Mouse (Mus musculus) G1E-ER4 (cell line): ENCODE results near the gene Phf13. TPM values are rescaled to one million over a fixed set of nuclear protein-coding genes. Genes with fewer than 3 reads are reported as not detected.
A peak's percentile ranks its signal among the peaks of the same experiment; 100 is the strongest.

Experiments
- GATA1 ChIP-seq: IDR thresholded peaks from one replicate; pipeline ENCODE4 v1.8.0; 2012; ENCODE audit warnings: low read length, inconsistent platforms
- polyA plus RNA-seq: library from polyadenylated mRNA; stranded (reverse); fragments of >175 nt; gene quantifications from 2 replicates; pipeline ENCODE4 v1.2.3, GENCODE M21; 2012

Phf13 gene
- polyA plus RNA-seq, 1 experiment: 4.1 TPM

DNA sequence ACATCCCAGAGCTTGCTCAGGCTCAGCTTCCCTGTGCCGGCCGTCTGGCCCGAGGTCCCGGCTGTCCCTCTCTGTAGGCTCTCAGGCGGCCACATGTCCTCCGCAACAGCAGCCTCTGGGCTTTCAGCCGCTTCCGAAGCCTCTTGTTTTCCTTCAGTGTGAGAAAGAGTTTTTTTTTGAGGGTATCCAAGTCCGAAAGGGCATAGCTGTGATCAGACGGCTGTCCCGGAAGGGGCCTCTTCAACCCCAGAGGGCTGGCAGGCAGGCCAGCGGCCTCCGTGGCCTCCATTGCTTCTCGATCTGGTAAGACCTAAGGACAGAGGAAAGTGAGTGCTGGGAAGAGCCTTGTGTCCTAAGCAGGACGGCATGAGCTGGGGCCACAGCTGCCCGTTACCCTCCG is 13.0 kb downstream of the Phf13 start:
- no peak for TF ChIP-seq GATA1

GRCm38 (mm10) chr4:151981363-151981762 is 14.7 kb downstream of the Phf13 start:
- no peak for TF ChIP-seq GATA1

DNA sequence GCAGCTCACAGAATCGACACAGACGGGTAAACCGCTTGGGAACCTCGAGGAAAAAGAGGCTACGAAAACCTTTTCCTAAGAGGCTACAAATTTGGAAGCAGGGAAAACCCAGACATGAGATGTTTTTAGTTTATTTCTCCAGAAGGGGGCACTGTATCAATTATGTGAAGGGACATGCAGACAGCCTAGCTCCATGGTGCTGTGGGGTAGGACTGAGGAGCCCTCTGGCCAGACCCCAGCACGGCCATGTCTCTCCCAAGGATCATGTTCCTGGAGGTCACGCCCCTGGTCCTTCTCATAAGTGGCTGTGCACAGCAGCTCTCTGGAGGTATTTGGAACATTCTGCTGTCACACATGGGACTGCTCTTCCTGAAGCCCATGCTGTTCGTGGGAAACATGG is 15.4 kb downstream of the Phf13 start:
- no peak for TF ChIP-seq GATA1

DNA sequence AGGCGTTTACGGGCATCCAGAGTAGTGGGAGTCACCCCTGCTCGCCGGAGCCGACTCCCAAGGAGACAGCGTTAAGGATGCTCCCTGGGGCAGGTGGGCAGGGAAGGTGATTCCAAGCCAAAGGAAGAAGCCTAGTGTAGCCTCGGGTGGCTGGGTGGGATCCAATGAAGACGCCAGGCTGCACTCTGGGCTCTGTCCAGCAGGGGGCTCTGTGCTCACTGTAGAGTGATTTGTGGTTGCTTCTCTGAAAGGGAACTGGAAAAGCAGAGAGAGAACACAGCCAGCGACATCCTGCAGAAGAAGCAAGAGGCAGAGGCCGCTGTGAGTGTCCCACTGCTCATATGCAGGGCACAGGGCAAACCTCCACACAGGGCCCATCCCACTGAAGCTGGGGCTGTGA is 18.3 kb downstream of the Phf13 start:
- TF ChIP-seq GATA1: no peak

DNA sequence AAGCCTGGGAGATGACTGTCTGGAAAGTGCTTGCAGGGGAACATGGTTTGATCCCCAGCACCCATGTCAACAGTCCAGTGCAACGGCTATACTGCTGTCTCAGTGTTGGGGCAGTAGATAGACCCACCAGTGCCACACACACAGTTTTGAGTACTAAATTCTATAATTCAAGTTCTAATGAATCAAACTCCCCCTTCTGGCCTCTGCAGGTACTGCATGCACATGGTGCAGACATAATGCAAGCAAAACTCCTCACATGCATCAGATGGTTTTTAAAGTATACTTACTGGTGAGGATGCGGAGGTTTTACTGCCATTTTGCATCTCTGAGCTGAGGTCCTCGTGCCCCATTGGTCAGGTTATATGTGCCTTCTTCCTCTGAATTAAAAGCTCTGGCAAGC is 20.6 kb downstream of the Phf13 start:
- TF ChIP-seq GATA1: no peak

DNA sequence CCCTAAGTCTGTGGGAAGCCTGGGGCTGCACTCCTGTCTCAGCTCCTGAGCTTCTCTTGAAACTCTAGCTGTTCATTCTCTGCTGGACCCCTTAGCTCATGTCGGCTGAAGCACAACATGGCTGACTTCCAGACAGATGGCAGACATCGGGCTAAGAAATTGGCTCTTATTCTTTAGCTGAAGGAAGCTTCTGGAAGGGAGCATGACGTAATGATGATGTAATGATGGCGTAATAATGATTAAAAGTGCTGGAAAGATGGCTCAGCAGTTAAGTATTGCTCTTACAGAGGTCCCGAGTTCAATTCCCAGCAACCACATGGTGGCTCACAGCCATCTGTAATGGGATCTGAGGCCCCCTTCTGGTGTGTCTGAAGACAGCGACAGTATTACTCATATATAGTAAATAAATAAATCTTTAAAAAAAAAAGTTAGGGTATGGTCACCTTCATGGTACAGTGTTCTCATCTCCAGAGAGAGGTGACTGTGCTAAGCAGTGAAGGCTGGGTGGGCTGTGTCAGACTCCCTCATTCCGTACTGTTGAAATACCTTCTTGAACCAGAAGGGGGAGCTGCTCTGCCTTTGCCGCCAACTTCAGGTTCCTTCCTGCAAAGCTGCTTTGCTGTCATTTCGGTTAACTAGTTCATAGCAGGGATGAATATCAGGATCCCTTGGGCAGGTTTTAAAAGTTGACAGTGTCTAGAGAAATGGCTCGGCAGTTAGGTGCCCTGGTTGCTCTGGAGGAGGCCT is 23.7 kb downstream of the Phf13 start:
- TF ChIP-seq GATA1: no peak

GRCm38 (mm10) chr4:151968204-151968921 is 27.7 kb downstream of the Phf13 start:
- no peak for TF ChIP-seq GATA1

DNA sequence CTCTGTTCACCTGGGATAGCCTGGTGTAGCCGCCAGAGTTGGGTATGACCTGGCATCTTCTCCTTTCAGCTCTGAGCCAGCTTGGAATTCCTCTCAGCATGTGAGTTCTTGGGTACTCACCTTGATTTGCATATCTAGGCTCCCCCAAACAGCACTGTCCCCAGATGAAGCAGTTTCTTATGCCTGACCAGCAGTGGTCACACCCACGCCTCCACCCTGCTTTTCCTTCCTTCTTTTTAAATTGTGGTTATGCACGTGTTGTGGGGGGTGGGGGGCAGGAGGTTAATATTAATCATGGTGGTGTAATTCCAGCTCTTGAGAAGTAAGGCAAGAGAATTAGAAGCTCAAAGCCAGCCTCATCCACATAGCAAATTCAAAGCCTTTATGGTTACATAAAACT is 33.2 kb downstream of the Phf13 start:
- no peak for TF ChIP-seq GATA1

DNA sequence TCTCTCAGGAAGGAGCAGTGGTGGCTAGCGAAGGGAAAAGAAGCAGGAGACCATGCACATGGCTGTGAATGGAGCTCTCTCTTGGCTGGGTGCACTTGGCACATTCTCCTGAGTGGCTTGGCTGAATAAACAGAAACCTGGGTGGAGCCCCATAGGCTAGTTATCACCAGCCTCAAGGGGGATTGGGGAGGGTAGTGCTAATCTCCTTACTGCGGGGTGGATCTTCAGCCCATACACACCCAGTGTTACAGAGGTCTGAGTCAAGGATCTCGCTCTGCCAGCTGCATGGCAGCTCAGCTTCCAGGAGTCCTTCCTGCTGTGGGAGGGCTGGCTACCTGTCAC is 35.6 kb downstream of the Phf13 start:
- TF ChIP-seq GATA1: peak; percentile 55

DNA sequence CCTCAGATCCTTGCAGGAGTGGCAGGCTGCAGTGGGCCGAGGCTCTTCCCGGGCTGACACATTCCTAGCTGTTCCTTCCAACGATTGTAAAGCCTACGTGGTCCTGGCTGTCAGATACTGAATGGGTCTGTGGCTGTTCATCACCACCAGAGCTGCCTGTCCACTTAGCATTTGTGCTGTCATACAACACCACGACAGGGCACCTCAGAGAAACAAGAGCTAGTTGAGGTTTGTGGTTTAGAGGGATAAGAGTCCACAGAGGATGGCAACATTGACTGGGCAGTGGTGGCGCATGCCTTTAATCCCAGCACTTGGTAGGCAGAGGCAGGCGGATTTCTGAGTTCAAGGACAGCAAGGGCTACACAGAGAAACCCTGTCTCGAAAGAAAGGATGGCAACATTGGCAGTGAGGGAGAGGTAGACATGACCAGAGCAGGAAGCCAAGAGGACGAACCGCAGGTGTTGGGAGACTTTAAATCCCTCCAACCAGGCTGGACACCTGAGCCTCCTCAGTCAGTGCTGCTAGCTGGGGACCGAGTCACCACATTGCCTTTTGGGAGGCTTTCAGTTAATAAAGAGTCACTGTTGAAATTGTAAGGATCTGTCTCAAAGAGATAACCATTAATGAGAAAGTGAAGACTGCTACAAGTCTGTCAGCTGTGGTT is 36.1 kb downstream of the Phf13 start:
- no peak for TF ChIP-seq GATA1

DNA sequence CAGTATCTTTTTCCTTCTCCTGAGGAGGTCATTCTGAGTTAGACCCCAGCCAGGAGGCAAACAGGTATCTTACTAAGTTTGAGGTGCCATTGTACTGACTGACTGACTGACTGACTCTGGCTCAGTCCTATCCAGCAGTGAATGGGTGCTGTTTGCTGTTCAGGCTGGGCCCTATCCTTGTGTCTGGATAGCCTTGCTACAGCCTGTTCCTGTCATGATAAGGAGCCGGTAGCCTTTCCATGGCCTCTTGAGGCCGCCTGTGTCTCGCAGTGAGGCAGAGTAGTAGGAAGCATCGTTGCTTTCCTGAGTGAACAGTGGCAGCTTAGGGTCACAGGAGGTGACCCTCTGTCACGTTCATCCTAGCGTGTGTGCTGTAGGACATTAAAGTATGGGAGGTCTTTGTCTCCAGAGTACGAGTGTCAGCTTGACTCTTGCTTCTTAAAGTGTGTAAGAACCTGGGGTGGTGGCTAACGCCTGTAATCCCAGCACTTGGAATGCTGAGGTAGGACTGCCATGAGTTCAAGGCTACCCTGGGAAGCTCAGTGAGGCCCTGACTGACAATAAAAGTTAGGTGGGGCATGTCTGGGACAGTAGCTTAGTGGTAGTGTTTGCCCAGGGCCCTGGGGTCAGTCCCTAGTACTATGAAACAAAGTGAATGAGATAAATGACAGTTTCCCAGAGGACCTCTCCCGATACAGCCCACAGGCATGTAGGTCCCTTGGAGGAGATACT is 38.3 kb downstream of the Phf13 start:
- no peak for TF ChIP-seq GATA1

- TF ChIP-seq GATA1: no peak
Observed at GRCm38 (mm10) chr4:151955791-151956190, 40.3 kb downstream of the Phf13 start.

- TF ChIP-seq GATA1: no peak
Observed at GRCm38 (mm10) chr4:151953209-151953608, 42.8 kb downstream of the Phf13 start.

- no peak for TF ChIP-seq GATA1
Observed at GRCm38 (mm10) chr4:151948497-151949471, 47.3 kb downstream of the Phf13 start.

- no peak for TF ChIP-seq GATA1
Observed at GRCm38 (mm10) chr4:151946211-151946610, 49.8 kb downstream of the Phf13 start.

Other genes starting within 250 kb of the Phf13 start
- 15.8 and 19.2 TPM in 2 replicates for gene Camta1, start 134.4 kb downstream of the Phf13 start, polyA plus RNA-seq
- gene Dnajc11, start 62.6 kb downstream of the Phf13 start, polyA plus RNA-seq: 30.1 and 88.7 TPM in 2 replicates
- 8.9 TPM in 2 replicates for gene Thap3, start 7.3 kb downstream of the Phf13 start, polyA plus RNA-seq
- 10.4 and 12.4 TPM in 2 replicates for gene Klhl21, start 12.5 kb upstream of the Phf13 start, polyA plus RNA-seq
- gene Zbtb48, start 31.4 kb upstream of the Phf13 start, polyA plus RNA-seq: 10.0 and 12.6 TPM in 2 replicates
- gene Tas1r1, start 42.3 kb upstream of the Phf13 start, polyA plus RNA-seq: 0.03 TPM in 1 of 2 replicates, not detected in the other
- gene Nol9, start 43.1 kb upstream of the Phf13 start, polyA plus RNA-seq: 76.0 and 93.4 TPM in 2 replicates
- 24.4 and 28.5 TPM in 2 replicates for gene Plekhg5, start 76.2 kb upstream of the Phf13 start, polyA plus RNA-seq
- 0.15 and 0.27 TPM in 2 replicates for gene Tnfrsf25, start 119.7 kb upstream of the Phf13 start, polyA plus RNA-seq
- gene Espn, start 156.1 kb upstream of the Phf13 start, polyA plus RNA-seq: 72.2 and 97.9 TPM in 2 replicates
- 0.14 and 0.15 TPM in 2 replicates for gene Hes2, start 162.6 kb upstream of the Phf13 start, polyA plus RNA-seq
- 28.6 and 39.4 TPM in 2 replicates for gene Acot7, start 181.9 kb upstream of the Phf13 start, polyA plus RNA-seq